Mouse (Mus musculus) CD4-positive, CD25-positive, alpha-beta regulatory T cell, adult 2 months (primary cell): ENCODE results near the gene Akr1d1.

Source experiments
- DNase-seq: peaks from one replicate; pipeline ENCODE4 v3.0.0-alpha.2; 2012; ENCODE audit warnings: low read depth, low spot score

Gene Akr1d1

GRCm38 (mm10) chr6:37617431-37618011 is 87.5 kb downstream of the Akr1d1 start:
- peak; percentile 30 for DNase-seq
